8 mouse cellular contexts compared by ENCODE assay signal in the genomic region with DNA sequence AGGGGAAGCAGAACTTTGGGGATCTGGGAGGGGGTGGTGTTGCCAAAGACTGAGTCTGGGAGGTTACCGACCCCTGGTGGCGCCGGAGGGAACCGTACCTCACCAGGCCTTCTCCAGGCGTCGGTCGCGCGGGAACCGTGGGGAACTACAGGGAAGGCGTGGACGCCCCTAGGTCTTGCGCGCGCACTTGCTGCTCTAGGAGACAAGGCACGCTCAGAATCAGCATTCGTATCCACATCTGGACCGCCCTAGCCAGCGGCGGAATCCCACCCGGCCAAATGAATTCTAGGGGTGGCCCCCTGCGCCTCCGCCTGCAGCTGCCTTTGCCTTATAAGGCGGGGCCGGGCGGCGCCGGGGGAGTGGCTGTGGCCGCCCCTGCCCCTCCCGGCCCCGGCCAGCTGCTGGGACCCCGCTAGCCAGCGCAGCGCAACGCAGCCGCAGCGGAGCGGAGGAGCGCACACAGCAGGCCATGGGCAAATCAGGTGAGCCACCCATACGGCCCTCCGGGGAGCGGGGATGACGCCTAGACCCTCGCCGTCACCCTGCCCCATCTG. TPM values are rescaled to one million over a fixed set of nuclear protein-coding genes. Genes with fewer than 3 reads are reported as not detected.
DNase-seq lines count a peak whose midpoint lies in the region; ATAC-seq and TF ChIP-seq lines count a peak whose summit lies in the region.

Gene Glipr2 (plus strand): TSS at position 110 of the 554 bp plus-strand sequence.

- H3K9me3 ChIP-seq in hindbrain, embryonic 15.5 days, result no peaks in the 10 kb centered on the region

- DNase-seq in NIH3T3 (ENCODE audit: low read depth), result peak; percentile 95
- peak; percentile 91 for DNase-seq in gastrocnemius, adult 2 months
- DNase-seq in left cerebral cortex, postnatal 25 days (ENCODE audit: low spot score in 2 of 2), result peak; percentile 42 to 43
- peak; percentile 83 for DNase-seq in right cerebral cortex, postnatal 14 days
- peak; percentile 74 for DNase-seq in urinary bladder, postnatal 25 days (ENCODE audit: low spot score)

- H3K4me2 ChIP-seq in hindbrain, embryonic 15.5 days, result peak within 1 kb of the TSS; percentile 99

- under 1% methylated on average over 45 of the region's 45 CpGs for WGBS in hindbrain, embryonic 15.5 days

- no peaks in the 10 kb centered on the region for H3K27me3 ChIP-seq in hindbrain, embryonic 15.5 days

- no peaks in the 10 kb centered on the region for H3K36me3 ChIP-seq in hindbrain, embryonic 15.5 days

- ATAC-seq in common myeloid progenitor, adult 5-6 weeks (replicated peaks; ENCODE audit: low read depth, poor library complexity, severe bottlenecking), result peak; percentile 87
- ATAC-seq in hindbrain, embryonic 15.5 days (ENCODE audit: low FRiP score, low read depth), result peak; percentile 89
- peak; percentile 83 for ATAC-seq in megakaryocyte-erythroid progenitor cell, adult 5-6 weeks (replicated peaks; ENCODE audit: low FRiP score, low TSS enrichment, poor library complexity, severe bottlenecking)

- intact Hi-C loops in gastrocnemius, adult 2 months (cut with DNase I), result loop anchor here (1.0 kb wide), 1 partner anchor 32 kb away; no protein-coding TSS in a partner anchor
- intact Hi-C loops in left cerebral cortex, postnatal 25 days (cut with DNase I), result loop anchor here (1.0 kb wide), 1 partner anchor 25 kb away; no protein-coding TSS in a partner anchor

- H3K9ac ChIP-seq in hindbrain, embryonic 15.5 days, result peak within 1 kb of the TSS; percentile 76

- TF ChIP-seq CTCF in gastrocnemius, adult 2 months (IDR thresholded peaks at IDR 0.05), result peak; percentile 86

- peak within 1 kb of the TSS; percentile 81 for H3K27ac ChIP-seq in gastrocnemius, adult 2 months
- H3K27ac ChIP-seq in hindbrain, embryonic 15.5 days (replicated peaks), result peak within 1 kb of the TSS; percentile 81

- H3K4me3 ChIP-seq in gastrocnemius, adult 2 months, result peak within 1 kb of the TSS; percentile 87
- H3K4me3 ChIP-seq in hindbrain, embryonic 15.5 days, result peak within 1 kb of the TSS; percentile 83

- peaks cover 30% of the 10 kb centered on the region for H3K4me1 ChIP-seq in hindbrain, embryonic 15.5 days (replicated peaks)

RNA-seq across cellular contexts. Expression of gene Glipr2, which starts in this region (rescaled TPM):
- 16.3 TPM in 2 replicates for total RNA-seq in common myeloid progenitor, adult 5-6 weeks (2017)
- 1 to 10 TPM; 1.8 to 4.0 TPM for total RNA-seq in gastrocnemius, adult 2 months (2021)
- polyA plus RNA-seq in hindbrain, embryonic 15.5 days (2015; fragmentation: Nextera tagmentation; extraction: Ambion mirVana), result 35.2 and 38.8 TPM in 2 replicates
- 1 to 10 TPM; 2.7 to 2.9 TPM for total RNA-seq in left cerebral cortex, postnatal 25 days (2021)
- total RNA-seq in megakaryocyte-erythroid progenitor cell, adult 5-6 weeks (2014; fragmentation: Nextera tagmentation), result 10.9 and 12.6 TPM in 2 replicates
- 12.2 and 13.9 TPM in 2 replicates for total RNA-seq in megakaryocyte-erythroid progenitor cell, adult 5-6 weeks (2017)

Comparison
In these comparisons a context has a peak if more than half of its experiments do, and no peak if none do; other contexts are left out.
1. Peak in every context shown above with its lines: DNase-seq, ATAC-seq, H3K4me3 ChIP-seq and H3K27ac ChIP-seq.
2. DNase-seq: peak in every context shown above with its lines; median percentile 95 in NIH3T3; 91 in gastrocnemius, adult 2 months; 83 in right cerebral cortex, postnatal 14 days; 74 in urinary bladder, postnatal 25 days; 42 in left cerebral cortex, postnatal 25 days.